Mouse (Mus musculus) small intestine, adult 2 months (tissue): ENCODE data around the gene Prdm9. TPM values are rescaled to one million over a fixed set of nuclear protein-coding genes. Genes with fewer than 3 reads are reported as not detected.

Experiments
- H3K27ac ChIP-seq: fragments of 200-500 bp; 2 replicates; pipeline ENCODE4 v1.5.1; 2012; ENCODE audit warnings: low read depth, low read length, control low read depth, inconsistent platforms; ENCODE audit not compliant: insufficient read depth
- H3K27me3 ChIP-seq: fragments of 200-500 bp; 2 replicates; pipeline ENCODE4 v1.6.1; 2012; ENCODE audit warnings: mild to moderate bottlenecking, moderate library complexity, low read length, inconsistent platforms; ENCODE audit not compliant: control insufficient read depth, insufficient read depth
- H3K36me3 ChIP-seq: fragments of 200-500 bp; 2 replicates; pipeline ENCODE4 v1.6.1; 2012; ENCODE audit warnings: mild to moderate bottlenecking, low read length, control low read depth, inconsistent platforms; ENCODE audit not compliant: control insufficient read depth, insufficient read depth
- H3K4me1 ChIP-seq: fragments of 200-500 bp; 2 replicates; pipeline ENCODE4 v1.6.1; 2012; ENCODE audit warnings: low read length, inconsistent platforms, mixed read lengths; ENCODE audit not compliant: control insufficient read depth, insufficient read depth, insufficient read length
- H3K4me3 ChIP-seq: fragments of 200-500 bp; 2 replicates; pipeline ENCODE4 v1.5.1; 2012; ENCODE audit warnings: low read depth, mild to moderate bottlenecking, control low read depth, inconsistent platforms, low read length, moderate library complexity
- CTCF ChIP-seq: fragments of 200-500 bp; IDR thresholded peaks from 2 replicates; pipeline ENCODE4 v1.5.1; 2012; ENCODE audit warnings: low read depth, mild to moderate bottlenecking, control low read depth, inconsistent platforms, low read length, moderate library complexity, mixed read lengths; ENCODE audit not compliant: insufficient replicate concordance, insufficient read length; ENCODE audit errors: extremely low read depth
- POLR2A ChIP-seq: fragments of 200-500 bp; IDR thresholded peaks from 2 replicates; pipeline ENCODE4 v1.6.1; 2012; ENCODE audit warnings: low read depth, mild to moderate bottlenecking, control low read depth, inconsistent platforms, low read length, moderate library complexity
- WGBS: fragments of 180-500 bp; shearing (Covaris S2); methylation state at CpG from one replicate; pipeline ENCODE4 v1.1.7; 2018; 5-methylcytosine and 5-hydroxymethylcytosine counted together
- polyA plus RNA-seq: library from polyadenylated mRNA; depleted of rRNA; stranded (reverse); fragments of >200 nt; gene quantifications from 2 replicates; pipeline ENCODE4 v1.2.3, GENCODE M21; 2012; rRNA removed

Prdm9 gene
- polyA plus RNA-seq, 1 experiment: 3.0 TPM

DNA sequence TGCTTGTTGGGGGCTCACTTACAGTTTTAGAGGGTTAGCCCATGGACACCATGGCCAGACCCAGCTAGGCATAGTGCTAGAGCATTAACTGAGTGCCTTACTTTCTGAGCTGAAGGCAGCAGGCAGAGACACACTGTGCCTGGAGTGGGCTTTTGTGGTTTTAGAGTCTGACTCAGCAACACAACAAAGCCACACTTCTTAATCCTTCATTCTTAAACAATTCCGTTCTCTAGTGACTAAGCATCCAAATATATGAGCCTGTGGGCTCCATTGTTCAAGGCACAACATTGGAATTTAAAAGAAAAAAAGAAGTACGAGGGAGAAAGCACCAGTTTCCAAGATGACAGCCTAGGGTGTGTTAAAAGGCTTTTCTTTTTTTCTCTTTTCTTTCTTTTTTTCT lies 53.5 kb downstream of the Prdm9 start:
- no peak overlapping the region for H3K4me3 ChIP-seq
- WGBS: 93% methylated on average over 2 of the region's 2 CpGs
- peaks cover 58% of the 10 kb centered on the region for H3K36me3 ChIP-seq
- no peak for TF ChIP-seq CTCF
- no peak for TF ChIP-seq POLR2A
- no peaks in the 10 kb centered on the region for H3K27me3 ChIP-seq
- no peak overlapping the region for H3K27ac ChIP-seq
- no peaks in the 10 kb centered on the region for H3K4me1 ChIP-seq

GRCm38 (mm10) chr17:15499656-15500394 lies 64.3 kb downstream of the Prdm9 start, which contains the start of the genes Psmb1 and Tbp:
Psmb1 (minus strand) TSS chr17:15499751.
Tbp (plus strand) TSS chr17:15499888.
- H3K36me3 ChIP-seq: peaks cover 14% of the 10 kb centered on the region
- no peaks in the 10 kb centered on the region for H3K27me3 ChIP-seq
- H3K27ac ChIP-seq: peak within 1 kb of the TSS; percentile 87
- WGBS: under 1% methylated on average over 63 of the region's 63 CpGs
- TF ChIP-seq CTCF (no peak), POLR2A (peak; percentile 63)
- peak within 1 kb of the TSS; percentile 81 for H3K4me3 ChIP-seq
- no peaks in the 10 kb centered on the region; the same call in 1 of the 2 replicates for H3K4me1 ChIP-seq

DNA sequence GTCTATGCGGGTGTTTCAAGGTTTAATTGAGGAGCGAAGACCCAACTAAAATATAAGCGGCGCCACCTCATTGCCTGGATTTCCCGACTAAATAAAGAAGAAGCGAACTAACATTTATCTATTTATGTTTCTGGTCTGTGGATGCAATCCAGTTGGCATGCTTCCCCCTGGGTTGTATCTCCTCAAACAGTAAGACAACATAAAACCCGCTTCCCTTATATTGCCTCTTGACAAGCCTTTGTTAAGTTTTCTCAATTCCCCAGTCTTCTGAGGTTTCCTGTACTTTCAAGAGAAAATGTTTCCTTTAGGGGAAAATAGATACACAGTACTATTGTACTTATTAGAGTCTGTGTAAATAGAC lies 65.4 kb downstream of the Prdm9 start:
- WGBS: 48% methylated on average over 7 of the region's 7 CpGs

GRCm38 (mm10) chr17:15497882-15498752 lies 66.0 kb downstream of the Prdm9 start:
- under 1% methylated on average over 50 of the region's 50 CpGs for WGBS
- no peaks in the 10 kb centered on the region; the same call in 1 of the 2 replicates for H3K4me1 ChIP-seq
- no peaks in the 10 kb centered on the region for H3K27me3 ChIP-seq
- peaks cover 14% of the 10 kb centered on the region; the same call in 1 of the 2 replicates for H3K36me3 ChIP-seq
- H3K27ac ChIP-seq: peak overlapping the region; percentile 70
- peak overlapping the region; percentile 78 for H3K4me3 ChIP-seq
- TF ChIP-seq POLR2A: peak; percentile 81
- no peak for TF ChIP-seq CTCF

More for the DNA sequence above, 65.4 kb downstream of the Prdm9 start:
- Histone ChIP-seq H3K4me3 (no peak overlapping the region), H3K36me3 (peaks cover 11% of the 10 kb centered on the region), H3K27ac (peak overlapping the region; percentile 57; the same call in 1 of the 2 replicates), H3K27me3 (no peaks in the 10 kb centered on the region), H3K4me1 (no peaks in the 10 kb centered on the region; the same call in 1 of the 2 replicates)
- TF ChIP-seq CTCF (no peak), POLR2A (no peak)

Other genes starting within 250 kb of the Prdm9 start
- gene Dll1, start 187.5 kb downstream of the Prdm9 start, polyA plus RNA-seq: 22.4 and 52.5 TPM in 2 replicates
- gene Fam120b, start 168.2 kb downstream of the Prdm9 start, polyA plus RNA-seq: 5.3 and 7.6 TPM in 2 replicates
- gene Psmb1, start 64.6 kb downstream of the Prdm9 start, polyA plus RNA-seq: 27.0 and 54.2 TPM in 2 replicates
- gene Tbp, start 64.5 kb downstream of the Prdm9 start, polyA plus RNA-seq: 12.6 and 28.4 TPM in 2 replicates
- gene Pdcd2, start 37.1 kb downstream of the Prdm9 start, polyA plus RNA-seq: 20.2 and 35.3 TPM in 2 replicates
- 4.8 and 15.6 TPM in 2 replicates for gene Chd1, start 140.6 kb upstream of the Prdm9 start, polyA plus RNA-seq